Mouse (Mus musculus) thymus, adult 2 months (tissue): ENCODE measurements around the gene Polr3e. TPM values are rescaled to one million over a fixed set of nuclear protein-coding genes. Genes with fewer than 3 reads are reported as not detected.

Experiments used
- DNase-seq: peaks from one replicate; pipeline ENCODE4 v3.0.0; 2021
- H3K27ac ChIP-seq: fragments of 200-500 bp; 2 replicates; pipeline ENCODE4 v1.5.1; 2012; ENCODE audit warnings: low read length, control low read depth; ENCODE audit not compliant: control insufficient read depth, insufficient read depth
- H3K27me3 ChIP-seq: fragments of 200-500 bp; 2 replicates; pipeline ENCODE4 v1.6.1; 2012; ENCODE audit warnings: mild to moderate bottlenecking, low read length, moderate library complexity, mixed read lengths; ENCODE audit not compliant: control insufficient read depth, insufficient read depth
- H3K36me3 ChIP-seq: fragments of 200-500 bp; 2 replicates; pipeline ENCODE4 v1.6.1; 2012; ENCODE audit warnings: mild to moderate bottlenecking, low read length, moderate library complexity; ENCODE audit not compliant: control insufficient read depth, insufficient read depth
- H3K4me1 ChIP-seq: fragments of 200-500 bp; replicated peaks from 2 replicates; pipeline ENCODE4 v1.6.1; 2012; ENCODE audit warnings: low read length; ENCODE audit not compliant: control insufficient read depth, insufficient read depth
- H3K4me3 ChIP-seq: fragments of 200-500 bp; 2 replicates; pipeline ENCODE4 v1.5.1; 2012; ENCODE audit warnings: mild to moderate bottlenecking, low read length, control low read depth, moderate library complexity; ENCODE audit not compliant: control insufficient read depth, insufficient read depth
- CTCF ChIP-seq: fragments of 200-500 bp; IDR thresholded peaks from 2 replicates; pipeline ENCODE4 v1.5.1; 2012; ENCODE audit warnings: mild to moderate bottlenecking, control low read depth, low read length, moderate library complexity, borderline replicate concordance; ENCODE audit not compliant: control insufficient read depth, poor library complexity, insufficient read depth; ENCODE audit errors: extremely low read depth
- POLR2A ChIP-seq: fragments of 200-500 bp; IDR thresholded peaks from 2 replicates; pipeline ENCODE4 v1.6.1; 2012; ENCODE audit warnings: mild to moderate bottlenecking, low read length, control low read depth, moderate library complexity; ENCODE audit not compliant: control insufficient read depth, poor library complexity, insufficient read depth; ENCODE audit errors: extremely low read depth
- WGBS: fragments of 180-500 bp; shearing (Covaris S2); methylation state at CpG from one replicate; pipeline ENCODE4 v1.1.7; 2018; 5-methylcytosine and 5-hydroxymethylcytosine counted together
- polyA plus RNA-seq: library from polyadenylated mRNA; depleted of rRNA; stranded (reverse); fragments of >200 nt; gene quantifications from 2 replicates; pipeline ENCODE4 v1.2.3, GENCODE M21; 2012

Polr3e gene
- polyA plus RNA-seq, 1 experiment: 18.6 TPM

DNA sequence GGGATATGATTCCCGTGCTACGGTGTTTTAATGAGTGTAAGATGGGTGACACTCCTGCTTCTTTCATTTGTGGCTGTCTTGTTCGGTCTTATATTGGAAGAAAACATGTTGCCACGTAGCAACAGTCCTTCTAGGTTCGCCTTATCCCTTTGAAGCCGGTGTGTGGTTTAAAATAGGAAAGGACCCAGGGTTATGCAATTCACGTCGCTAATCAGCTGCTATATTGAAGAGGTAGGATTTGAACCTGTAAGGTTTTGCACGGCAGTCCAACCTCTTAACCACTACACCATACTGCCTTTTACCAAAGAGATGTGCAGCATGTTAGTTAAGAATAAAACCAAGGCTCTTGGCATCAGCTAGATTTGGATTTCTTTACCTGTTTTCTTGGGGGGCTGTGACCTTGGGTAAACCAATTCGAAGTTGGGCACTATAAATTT is 1.0 kb downstream of the Polr3e start:
- no peak for TF ChIP-seq CTCF
- TF ChIP-seq POLR2A: no peak
- peak overlapping the region; percentile 88 for H3K4me3 ChIP-seq
- peak; percentile 83 for DNase-seq
- WGBS: 1% methylated on average over 10 of the region's 10 CpGs
- no peaks in the 10 kb centered on the region for H3K36me3 ChIP-seq
- peak overlapping the region; percentile 27; the same call in 1 of the 2 replicates for H3K27ac ChIP-seq
- H3K4me1 ChIP-seq: no peaks in the 10 kb centered on the region; the same call in 1 of the 2 replicates
- H3K27me3 ChIP-seq: no peaks in the 10 kb centered on the region

DNA sequence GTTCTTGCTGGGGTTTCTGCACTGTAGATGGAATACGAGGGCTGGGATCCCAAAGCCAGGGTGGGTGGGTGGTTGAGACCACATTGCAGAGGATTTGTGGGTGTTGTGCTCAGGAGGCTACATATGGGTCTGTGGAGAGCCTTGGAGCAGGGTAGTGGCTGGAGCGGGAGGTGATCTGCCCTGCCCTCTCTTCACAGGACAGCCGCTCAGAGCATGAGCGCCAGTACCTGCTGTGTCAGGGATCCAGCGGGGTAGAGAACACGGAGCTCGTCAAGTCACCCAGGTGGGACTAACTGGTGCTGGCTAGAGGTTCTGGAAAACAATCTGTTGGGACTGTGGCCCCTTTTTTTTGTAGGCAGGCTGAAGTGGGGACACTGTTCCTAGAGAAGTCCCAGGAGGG is 15.6 kb downstream of the Polr3e start:
- no peak overlapping the region for H3K27ac ChIP-seq

DNA sequence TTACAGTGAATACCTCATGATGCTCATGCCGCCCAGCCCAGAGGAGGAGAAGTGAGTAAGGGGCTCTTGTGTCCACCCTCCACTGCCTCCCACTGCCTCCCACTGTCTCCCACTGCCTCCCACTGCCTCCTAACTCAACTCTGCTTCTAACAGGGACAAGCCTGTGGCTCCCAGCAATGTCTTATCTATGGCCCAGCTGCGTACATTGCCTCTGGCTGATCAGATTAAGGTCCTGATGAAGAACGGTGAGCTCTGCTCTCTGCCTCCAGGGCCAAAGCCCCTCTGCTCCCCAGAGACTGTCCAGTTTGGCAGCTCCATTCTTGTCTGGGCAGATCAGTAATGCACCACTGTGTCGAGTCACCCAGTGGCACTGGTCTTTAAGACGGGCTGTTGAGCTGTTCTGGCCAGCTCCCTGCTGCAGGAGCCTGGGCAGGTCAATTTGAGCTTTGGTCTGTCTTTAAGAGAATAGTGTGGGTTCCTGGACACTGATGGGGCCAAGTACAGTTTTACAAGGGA is 16.2 kb downstream of the Polr3e start:
- H3K27ac ChIP-seq: no peak overlapping the region
- H3K36me3 ChIP-seq: peaks cover 13% of the 10 kb centered on the region
- no peaks in the 10 kb centered on the region for H3K27me3 ChIP-seq
- no peaks in the 10 kb centered on the region for H3K4me1 ChIP-seq
- DNase-seq: no peak
- H3K4me3 ChIP-seq: no peak overlapping the region
- TF ChIP-seq CTCF (no peak), POLR2A (no peak)
- 94% methylated on average over 5 of the region's 5 CpGs for WGBS

More for the DNA sequence above, 15.6 kb downstream of the Polr3e start:
- TF ChIP-seq CTCF: no peak
- no peak for TF ChIP-seq POLR2A
- DNase-seq: no peak
- Histone ChIP-seq H3K4me1 (no peaks in the 10 kb centered on the region), H3K4me3 (no peak overlapping the region), H3K27me3 (no peaks in the 10 kb centered on the region), H3K36me3 (peaks cover 13% of the 10 kb centered on the region)
- 97% methylated on average over 7 of the region's 7 CpGs for WGBS

DNA sequence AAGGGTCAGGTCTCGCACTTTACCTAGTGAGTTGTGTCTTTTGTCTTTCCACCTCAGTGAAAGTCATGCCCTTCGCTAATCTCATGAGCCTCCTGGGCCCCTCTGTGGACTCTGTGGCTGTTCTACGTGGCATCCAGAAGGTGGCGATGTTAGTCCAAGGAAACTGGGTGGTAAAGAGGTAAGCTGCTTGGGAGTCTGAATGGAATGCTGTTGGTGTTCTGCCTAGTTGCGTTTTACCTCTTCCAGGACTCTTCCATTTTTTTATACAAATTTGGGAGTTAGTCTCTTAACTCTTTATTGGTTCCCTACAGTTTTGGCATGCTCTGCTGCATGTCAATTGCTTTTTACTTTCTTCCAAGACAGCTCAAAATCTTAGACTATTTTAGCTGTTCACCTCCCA is 17.2 kb downstream of the Polr3e start:
- no peak overlapping the region for H3K4me3 ChIP-seq
- H3K27ac ChIP-seq: no peak overlapping the region
- WGBS: 66% methylated on average over 5 of the region's 5 CpGs

DNA sequence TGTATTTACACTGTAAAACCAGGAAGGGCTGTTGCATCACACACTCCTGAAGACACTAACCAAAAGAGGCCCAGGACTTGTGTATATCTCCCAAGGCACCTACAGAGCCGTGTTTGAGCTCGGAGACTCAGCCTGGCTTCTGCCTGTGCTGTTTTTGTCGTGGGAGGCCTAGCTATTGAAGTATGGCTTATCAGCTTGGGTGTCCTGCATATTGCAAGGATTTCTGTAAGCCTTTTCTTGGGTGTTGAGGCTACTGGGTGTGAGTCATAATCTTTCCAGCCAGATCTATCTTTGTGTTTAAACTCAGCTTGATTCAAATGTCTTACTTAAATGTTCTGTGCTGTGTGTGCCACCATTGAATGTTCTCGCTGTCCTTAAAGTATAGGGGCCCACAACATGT is 19.0 kb downstream of the Polr3e start:
- Histone ChIP-seq H3K4me1 (no peaks in the 10 kb centered on the region), H3K27me3 (no peaks in the 10 kb centered on the region), H3K27ac (no peak overlapping the region), H3K4me3 (no peak overlapping the region), H3K36me3 (peaks cover 21% of the 10 kb centered on the region; the same call in 1 of the 2 replicates)
- no peak for TF ChIP-seq POLR2A
- TF ChIP-seq CTCF: no peak
- no peak for DNase-seq
- WGBS: 96% methylated on average over 4 of the region's 4 CpGs

More for the DNA sequence above, 17.2 kb downstream of the Polr3e start:
- Histone ChIP-seq H3K36me3 (peaks cover 13% of the 10 kb centered on the region; the same call in 1 of the 2 replicates), H3K27me3 (no peaks in the 10 kb centered on the region), H3K4me1 (no peaks in the 10 kb centered on the region)
- TF ChIP-seq CTCF (peak; percentile 48; the same call in 1 of the 2 replicates), POLR2A (no peak)
- DNase-seq: peak; percentile 62

DNA sequence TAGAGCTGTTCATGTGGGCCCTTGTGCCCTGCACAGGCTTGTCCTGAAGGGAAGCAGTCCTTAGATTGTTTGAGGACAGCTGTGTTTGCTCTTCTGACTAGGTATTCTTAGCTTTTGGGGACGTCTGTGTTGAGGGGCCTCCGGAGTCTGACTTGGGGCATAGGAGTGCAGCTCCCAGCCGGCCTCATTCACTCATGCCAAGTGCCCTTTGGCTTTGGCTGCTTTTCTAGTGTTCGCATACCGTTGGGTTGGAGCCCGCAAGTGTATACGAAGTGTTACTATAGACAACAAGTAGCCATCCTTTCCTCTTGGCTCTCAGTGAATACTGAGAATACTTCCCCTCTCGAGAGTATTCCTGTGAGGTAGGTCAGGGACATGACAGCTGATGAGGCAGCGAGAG is 20.7 kb downstream of the Polr3e start:
- DNase-seq: no peak
- Histone ChIP-seq H3K27me3 (no peaks in the 10 kb centered on the region), H3K4me1 (no peaks in the 10 kb centered on the region), H3K36me3 (peaks cover 21% of the 10 kb centered on the region; the same call in 1 of the 2 replicates), H3K27ac (no peak overlapping the region), H3K4me3 (no peak overlapping the region)
- TF ChIP-seq POLR2A (no peak), CTCF (no peak)
- 97% methylated on average over 9 of the region's 9 CpGs for WGBS
